Mouse (Mus musculus): ENCODE results near the gene Mink1. TPM values are rescaled to one million over a fixed set of nuclear protein-coding genes. Genes with fewer than 3 reads are reported as not detected.

The Mink1 gene
- polyA plus RNA-seq, 1 experiment, result 151 TPM

DNA sequence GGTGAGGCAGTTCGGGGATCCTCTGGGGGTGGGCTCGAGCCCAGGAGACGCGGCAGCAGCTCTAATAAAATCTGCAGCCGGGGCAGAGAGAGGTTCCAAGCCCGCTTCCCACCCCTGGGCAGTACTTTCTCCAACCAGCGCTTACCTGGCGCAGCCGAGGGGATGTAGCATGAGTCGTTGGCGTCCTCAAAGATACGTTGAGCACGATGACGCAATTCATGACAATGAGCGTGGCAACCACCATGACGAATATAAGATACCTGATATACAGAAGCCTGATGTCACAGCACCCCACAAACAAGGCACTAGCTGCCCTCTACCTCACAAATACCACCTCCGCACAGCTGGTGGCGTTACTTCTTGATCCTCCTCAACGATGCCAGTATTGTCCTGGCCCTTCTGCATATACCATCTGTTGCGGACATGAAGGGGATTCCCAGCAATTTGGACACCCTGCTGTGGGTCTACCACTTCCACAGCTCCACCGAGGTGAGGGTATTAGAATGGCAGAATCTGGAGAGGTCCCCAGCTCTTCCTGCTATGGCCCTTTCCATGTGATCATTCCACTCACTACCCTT lies 52.9 kb downstream of the Mink1 start, which contains the start of gene 4930544D05Rik:
Gene 4930544D05Rik (plus strand): TSS at position 333 of the 578 bp plus-strand sequence.
- Histone ChIP-seq H3K27ac (ENCODE audit: control insufficient read depth, insufficient read depth, low read length) (no peak within 1 kb of the TSS), H3K36me3 (ENCODE audit: control insufficient read depth, insufficient read depth, low read length) (peaks cover 10% of the 10 kb centered on the region), H3K27me3 (ENCODE audit: control insufficient read depth, insufficient read depth, low read length) (no peaks in the 10 kb centered on the region), H3K4me1 (replicated peaks; ENCODE audit: control insufficient read depth, insufficient read depth, low read length) (peaks cover 16% of the 10 kb centered on the region), H3K4me3 (ENCODE audit: control insufficient read depth, insufficient read depth, low read length) (peak within 1 kb of the TSS; percentile 64)
- WGBS, result 14% methylated on average over 21 of the region's 21 CpGs
- no peak for TF ChIP-seq POLR2A (IDR thresholded peaks at IDR 0.05; ENCODE audit: control insufficient read depth, extremely low read depth, insufficient read depth, low read length, poor library complexity)
- TF ChIP-seq CTCF (IDR thresholded peaks at IDR 0.05; ENCODE audit: borderline replicate concordance, control insufficient read depth, extremely low read depth, insufficient read depth, low read length, poor library complexity), result no peak
- DNase-seq, result no peak

DNA sequence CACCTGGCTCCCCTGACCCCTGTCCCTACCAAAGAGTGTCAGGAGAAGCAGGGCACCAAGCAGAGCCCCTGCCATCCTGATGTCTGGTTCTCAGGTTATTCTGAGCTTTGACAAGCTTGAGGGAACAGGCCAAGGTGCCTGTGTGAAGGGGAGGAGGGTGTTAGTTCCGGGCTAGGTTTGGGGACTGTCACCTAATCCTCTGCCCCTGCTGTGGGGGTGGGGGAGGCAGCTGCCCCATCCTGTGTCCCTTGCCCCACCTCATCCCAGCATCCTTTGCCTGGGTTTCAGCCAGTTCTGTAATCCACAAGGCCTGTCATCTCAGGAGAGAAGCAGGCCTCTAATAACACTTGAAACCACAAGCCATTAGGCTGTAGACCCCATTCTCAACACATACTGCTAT lies 56.4 kb downstream of the Mink1 start, which contains the start of gene Chrne:
Gene Chrne (minus strand): TSS at position 116 of the 400 bp plus-strand sequence.
- TF ChIP-seq POLR2A (IDR thresholded peaks at IDR 0.05; ENCODE audit: control insufficient read depth, extremely low read depth, insufficient read depth, low read length, poor library complexity) (no peak), CTCF (IDR thresholded peaks at IDR 0.05; ENCODE audit: borderline replicate concordance, control insufficient read depth, extremely low read depth, insufficient read depth, low read length, poor library complexity) (no peak)
- no peak for DNase-seq
- WGBS, result 67% methylated on average over 1 of the region's 1 CpGs
- peaks cover 16% of the 10 kb centered on the region for H3K4me1 ChIP-seq (replicated peaks; ENCODE audit: control insufficient read depth, insufficient read depth, low read length)
- H3K36me3 ChIP-seq (ENCODE audit: control insufficient read depth, insufficient read depth, low read length), result no peaks in the 10 kb centered on the region
- H3K4me3 ChIP-seq (ENCODE audit: control insufficient read depth, insufficient read depth, low read length), result no peak within 1 kb of the TSS
- no peak within 1 kb of the TSS for H3K27ac ChIP-seq (ENCODE audit: control insufficient read depth, insufficient read depth, low read length)
- H3K27me3 ChIP-seq (ENCODE audit: control insufficient read depth, insufficient read depth, low read length), result no peaks in the 10 kb centered on the region

DNA sequence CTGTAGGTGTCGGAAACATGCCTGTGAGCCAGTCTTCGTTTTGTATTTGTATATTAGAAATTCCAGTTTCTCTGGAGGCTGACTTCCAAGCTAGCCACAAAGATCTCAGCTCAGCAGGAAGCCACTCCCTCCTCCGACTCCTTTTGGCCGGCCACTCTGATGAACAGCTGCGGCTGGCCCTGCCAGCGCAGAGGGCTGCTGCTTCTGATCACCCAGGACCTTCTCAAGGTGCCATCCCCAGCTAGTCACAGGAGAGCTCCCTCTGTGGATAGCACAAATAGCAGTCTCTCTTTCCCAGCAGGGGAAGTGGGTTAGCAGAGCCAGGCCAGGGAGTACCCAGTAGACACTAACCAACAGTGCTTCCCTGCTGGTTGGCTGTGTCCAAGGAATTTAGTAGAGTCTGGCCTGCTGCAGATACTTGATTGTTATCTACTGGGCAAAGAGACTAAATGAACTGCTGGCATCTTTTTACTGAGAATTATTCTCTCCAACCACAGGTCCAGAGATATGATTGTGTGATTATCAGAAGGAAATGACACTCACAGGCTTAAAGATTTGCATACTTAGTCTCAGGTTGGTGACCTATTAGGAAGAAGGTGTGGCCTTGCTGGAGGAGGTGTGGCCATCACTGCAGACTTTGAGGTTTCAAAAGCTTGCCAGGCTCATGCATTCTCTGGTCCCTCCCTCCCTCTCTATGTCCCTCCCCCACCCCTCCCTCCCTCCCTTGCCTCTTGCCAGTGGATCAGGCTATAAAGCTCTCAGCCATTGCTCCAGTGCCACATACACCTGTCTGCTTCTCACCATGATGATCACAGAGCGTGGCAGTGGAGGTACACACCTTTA lies 59.5 kb downstream of the Mink1 start:
- no peak for TF ChIP-seq CTCF (IDR thresholded peaks at IDR 0.05; ENCODE audit: borderline replicate concordance, control insufficient read depth, extremely low read depth, insufficient read depth, low read length, poor library complexity)
- no peak for TF ChIP-seq POLR2A (IDR thresholded peaks at IDR 0.05; ENCODE audit: control insufficient read depth, extremely low read depth, insufficient read depth, low read length, poor library complexity)
- WGBS, result 79% methylated on average over 7 of the region's 7 CpGs
- no peaks in the 10 kb centered on the region for H3K27me3 ChIP-seq (ENCODE audit: control insufficient read depth, insufficient read depth, low read length)
- DNase-seq, result no peak
- H3K27ac ChIP-seq (ENCODE audit: control insufficient read depth, insufficient read depth, low read length), result no peak overlapping the region
- H3K4me1 ChIP-seq (replicated peaks; ENCODE audit: control insufficient read depth, insufficient read depth, low read length), result no peaks in the 10 kb centered on the region
- H3K4me3 ChIP-seq (ENCODE audit: control insufficient read depth, insufficient read depth, low read length), result no peak overlapping the region
- no peaks in the 10 kb centered on the region for H3K36me3 ChIP-seq (ENCODE audit: control insufficient read depth, insufficient read depth, low read length)

DNA sequence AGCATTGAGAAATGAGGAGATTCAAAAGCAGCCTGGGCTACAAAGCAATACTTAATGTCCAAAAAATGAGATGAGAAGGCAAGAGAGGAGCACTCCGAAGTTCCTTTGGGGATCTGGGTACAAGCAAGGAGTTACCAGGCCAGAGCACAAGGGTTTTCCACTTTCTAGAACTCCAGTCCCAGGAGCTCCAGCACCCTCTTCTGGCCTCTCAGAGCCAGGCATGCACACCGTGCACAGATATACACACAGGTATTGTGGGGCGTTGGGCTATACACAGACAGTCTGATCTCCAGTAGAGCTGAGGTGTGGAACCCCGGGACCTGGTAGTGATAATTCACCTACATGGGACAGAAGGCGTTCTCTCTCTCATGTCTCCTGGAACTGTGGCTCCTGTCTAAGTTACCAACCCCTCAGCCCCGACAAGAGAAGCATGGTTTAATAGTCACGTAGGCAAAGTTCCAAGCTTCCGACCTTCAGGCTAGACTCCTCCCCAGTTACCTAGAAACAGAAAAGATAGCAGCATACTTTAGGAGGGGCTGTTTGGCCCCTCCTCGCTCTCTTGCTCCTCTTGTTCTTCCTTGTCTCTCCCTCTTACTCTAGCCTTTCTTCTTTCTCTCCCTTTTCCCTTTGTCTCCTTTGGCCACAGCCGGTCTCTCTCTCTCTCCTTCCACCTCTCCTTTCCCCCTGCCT lies 60.5 kb downstream of the Mink1 start:
- 95% methylated on average over 10 of the region's 10 CpGs for WGBS
- DNase-seq, result no peak
- no peak overlapping the region for H3K27ac ChIP-seq (ENCODE audit: control insufficient read depth, insufficient read depth, low read length)
- no peaks in the 10 kb centered on the region for H3K27me3 ChIP-seq (ENCODE audit: control insufficient read depth, insufficient read depth, low read length)
- no peak for TF ChIP-seq POLR2A (IDR thresholded peaks at IDR 0.05; ENCODE audit: control insufficient read depth, extremely low read depth, insufficient read depth, low read length, poor library complexity)
- TF ChIP-seq CTCF (IDR thresholded peaks at IDR 0.05; ENCODE audit: borderline replicate concordance, control insufficient read depth, extremely low read depth, insufficient read depth, low read length, poor library complexity), result no peak
- H3K4me3 ChIP-seq (ENCODE audit: control insufficient read depth, insufficient read depth, low read length), result no peak overlapping the region
- H3K36me3 ChIP-seq (ENCODE audit: control insufficient read depth, insufficient read depth, low read length), result no peaks in the 10 kb centered on the region
- no peaks in the 10 kb centered on the region for H3K4me1 ChIP-seq (replicated peaks; ENCODE audit: control insufficient read depth, insufficient read depth, low read length)

DNA sequence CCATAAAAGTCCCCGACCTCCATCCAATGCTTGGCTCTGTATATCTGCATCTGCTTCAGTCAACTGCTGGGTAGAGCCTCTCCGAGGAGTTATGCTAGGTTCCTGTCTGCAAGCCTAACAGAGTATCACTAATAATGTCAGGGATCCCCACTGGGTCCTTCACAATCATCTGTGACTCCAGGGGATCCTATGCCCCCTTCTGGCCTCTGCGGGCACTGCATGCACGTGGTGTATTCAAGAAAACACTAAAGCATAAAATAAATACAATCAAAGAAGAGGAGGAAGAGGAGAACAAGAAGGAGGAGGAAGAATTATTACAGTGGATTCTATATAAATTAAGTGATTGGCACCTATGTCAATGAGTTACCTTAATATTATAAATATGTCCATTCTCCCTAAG lies 62.8 kb downstream of the Mink1 start:
- TF ChIP-seq CTCF (IDR thresholded peaks at IDR 0.05; ENCODE audit: borderline replicate concordance, control insufficient read depth, extremely low read depth, insufficient read depth, low read length, poor library complexity), result peak; percentile 22; the same call in 1 of the 2 replicates
- no peak for TF ChIP-seq POLR2A (IDR thresholded peaks at IDR 0.05; ENCODE audit: control insufficient read depth, extremely low read depth, insufficient read depth, low read length, poor library complexity)
- peak; percentile 59 for DNase-seq
- WGBS, result 43% methylated on average over 4 of the region's 4 CpGs
- no peak overlapping the region for H3K27ac ChIP-seq (ENCODE audit: control insufficient read depth, insufficient read depth, low read length)
- H3K36me3 ChIP-seq (ENCODE audit: control insufficient read depth, insufficient read depth, low read length), result no peaks in the 10 kb centered on the region
- no peak overlapping the region for H3K4me3 ChIP-seq (ENCODE audit: control insufficient read depth, insufficient read depth, low read length)
- H3K4me1 ChIP-seq (replicated peaks; ENCODE audit: control insufficient read depth, insufficient read depth, low read length), result no peaks in the 10 kb centered on the region
- no peaks in the 10 kb centered on the region for H3K27me3 ChIP-seq (ENCODE audit: control insufficient read depth, insufficient read depth, low read length)

DNA sequence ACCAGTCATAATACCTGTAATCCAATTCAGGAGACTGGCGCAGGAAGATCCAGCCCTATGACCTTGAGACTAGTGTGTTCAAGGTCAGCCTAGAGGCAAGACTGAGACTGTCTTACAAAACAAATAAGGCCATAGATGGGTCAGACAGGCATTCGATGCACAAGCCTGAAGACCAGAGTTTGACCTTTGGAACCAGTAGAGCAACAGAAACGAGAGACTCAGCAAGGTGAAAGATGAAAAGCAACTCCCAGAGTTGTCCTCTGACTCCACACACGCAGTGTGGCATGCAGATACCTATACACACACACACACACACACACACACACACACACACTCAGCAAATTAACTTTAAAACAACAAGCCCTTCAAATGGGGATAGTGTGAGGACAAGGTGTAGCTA lies 64.2 kb downstream of the Mink1 start:
- H3K4me1 ChIP-seq (replicated peaks; ENCODE audit: control insufficient read depth, insufficient read depth, low read length), result no peaks in the 10 kb centered on the region
- H3K36me3 ChIP-seq (ENCODE audit: control insufficient read depth, insufficient read depth, low read length), result no peaks in the 10 kb centered on the region
- TF ChIP-seq CTCF (IDR thresholded peaks at IDR 0.05; ENCODE audit: borderline replicate concordance, control insufficient read depth, extremely low read depth, insufficient read depth, low read length, poor library complexity) (no peak), POLR2A (IDR thresholded peaks at IDR 0.05; ENCODE audit: control insufficient read depth, extremely low read depth, insufficient read depth, low read length, poor library complexity) (no peak)
- H3K27me3 ChIP-seq (ENCODE audit: control insufficient read depth, insufficient read depth, low read length), result no peaks in the 10 kb centered on the region
- no peak overlapping the region for H3K27ac ChIP-seq (ENCODE audit: control insufficient read depth, insufficient read depth, low read length)
- WGBS, result 86% methylated on average over 4 of the region's 4 CpGs
- no peak overlapping the region for H3K4me3 ChIP-seq (ENCODE audit: control insufficient read depth, insufficient read depth, low read length)
- DNase-seq, result no peak

Measured in thymus, adult 2 months (tissue).